Mouse (Mus musculus) forebrain, embryonic 11.5 days (tissue): Measurements from ENCODE around the gene Ppm1e. TPM values are rescaled to one million over a fixed set of nuclear protein-coding genes. Genes with fewer than 3 reads are reported as not detected.

Experiments
- ATAC-seq: fragments of 200-750 bp; cut with Nextera tagmentation; replicated peaks from 2 replicates; pipeline ENCODE4 v1.8.0; 2017; ENCODE audit warnings: moderate TSS enrichment; ENCODE audit not compliant: low FRiP score
- DNase-seq: peaks from one replicate; pipeline ENCODE4 v3.0.0-alpha.2; 2017; ENCODE audit warnings: low spot score
- H3K27ac ChIP-seq: fragments of 300-500 bp; sonication (generic); 2 replicates; pipeline ENCODE4 v1.5.1; 2014; ENCODE audit warnings: low read depth, low read length
- H3K27me3 ChIP-seq: fragments of 300-500 bp; sonication (generic); 2 replicates; pipeline ENCODE4 v1.6.1; 2014; ENCODE audit warnings: mild to moderate bottlenecking, low read length, mixed read lengths; ENCODE audit not compliant: control insufficient read depth, insufficient read depth
- H3K36me3 ChIP-seq: fragments of 300-500 bp; sonication (generic); 2 replicates; pipeline ENCODE4 v1.6.1; 2014; ENCODE audit warnings: mild to moderate bottlenecking, low read length, moderate library complexity, mixed read lengths; ENCODE audit not compliant: control insufficient read depth, insufficient read depth
- H3K4me1 ChIP-seq: fragments of 300-500 bp; sonication (generic); replicated peaks from 2 replicates; pipeline ENCODE4 v1.6.1; 2014; ENCODE audit warnings: low read length, mixed read lengths; ENCODE audit not compliant: control insufficient read depth, insufficient read depth
- H3K4me2 ChIP-seq: fragments of 300-500 bp; sonication (generic); 2 replicates; pipeline ENCODE4 v1.6.1; 2014; ENCODE audit warnings: low read depth, mild to moderate bottlenecking, low read length, moderate library complexity, mixed read lengths; ENCODE audit not compliant: severe bottlenecking
- H3K4me3 ChIP-seq: fragments of 300-500 bp; sonication (generic); 2 replicates; pipeline ENCODE4 v1.5.1; 2014; ENCODE audit warnings: low read depth, low read length
- H3K9ac ChIP-seq: fragments of 300-500 bp; sonication (generic); 2 replicates; pipeline ENCODE4 v1.6.1; 2014; ENCODE audit warnings: low read length
- H3K9me3 ChIP-seq: fragments of 300-500 bp; sonication (generic); 2 replicates; pipeline ENCODE4 v1.6.1; 2016; ENCODE audit warnings: low read length, mixed read lengths; ENCODE audit not compliant: control insufficient read depth
- WGBS: fragments of 180-500 bp; shearing (Covaris S2); extraction: QIAGEN DNeasy Blood & Tissue Kit; methylation state at CpG from one replicate; pipeline ENCODE4 v1.1.7; 2014; 5-methylcytosine and 5-hydroxymethylcytosine counted together
- polyA plus RNA-seq: library from polyadenylated mRNA; unstranded; fragments of >200 nt; fragmentation: Nextera tagmentation; extraction: Ambion mirVana; gene quantifications from 2 replicates; pipeline ENCODE4 v1.2.1, GENCODE M21; 2014

Ppm1e gene
- polyA plus RNA-seq, 1 experiment from 2014 or later = 13.4 TPM

DNA sequence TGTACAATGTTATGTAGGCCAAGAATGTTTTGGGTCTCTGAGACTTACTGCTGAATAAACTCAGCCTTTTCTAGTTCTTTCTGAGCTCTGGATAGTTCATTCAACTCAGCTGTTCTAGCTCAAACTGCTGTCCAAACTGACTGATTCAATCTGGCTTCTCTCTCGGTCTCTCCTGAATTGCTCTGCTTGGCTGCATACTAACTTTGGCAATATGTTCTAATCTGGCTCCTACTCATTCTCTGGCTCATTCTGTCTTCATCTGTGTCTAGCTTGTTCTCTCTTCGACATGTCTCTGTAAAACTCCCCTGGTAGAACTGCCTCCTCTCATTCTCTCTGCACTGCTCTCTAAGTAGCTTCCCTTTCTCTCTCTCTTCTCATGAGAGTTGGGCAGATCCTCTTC is 72.6 kb downstream of the Ppm1e start:
- no peak for ATAC-seq
- Histone ChIP-seq H3K36me3 (no peaks in the 10 kb centered on the region), H3K4me1 (no peaks in the 10 kb centered on the region), H3K27me3 (no peaks in the 10 kb centered on the region), H3K4me2 (no peak overlapping the region), H3K27ac (no peak overlapping the region), H3K9me3 (no peaks in the 10 kb centered on the region), H3K9ac (no peak overlapping the region), H3K4me3 (no peak overlapping the region)
- WGBS = 95% methylated on average over 2 of the region's 2 CpGs
- no peak for DNase-seq

DNA sequence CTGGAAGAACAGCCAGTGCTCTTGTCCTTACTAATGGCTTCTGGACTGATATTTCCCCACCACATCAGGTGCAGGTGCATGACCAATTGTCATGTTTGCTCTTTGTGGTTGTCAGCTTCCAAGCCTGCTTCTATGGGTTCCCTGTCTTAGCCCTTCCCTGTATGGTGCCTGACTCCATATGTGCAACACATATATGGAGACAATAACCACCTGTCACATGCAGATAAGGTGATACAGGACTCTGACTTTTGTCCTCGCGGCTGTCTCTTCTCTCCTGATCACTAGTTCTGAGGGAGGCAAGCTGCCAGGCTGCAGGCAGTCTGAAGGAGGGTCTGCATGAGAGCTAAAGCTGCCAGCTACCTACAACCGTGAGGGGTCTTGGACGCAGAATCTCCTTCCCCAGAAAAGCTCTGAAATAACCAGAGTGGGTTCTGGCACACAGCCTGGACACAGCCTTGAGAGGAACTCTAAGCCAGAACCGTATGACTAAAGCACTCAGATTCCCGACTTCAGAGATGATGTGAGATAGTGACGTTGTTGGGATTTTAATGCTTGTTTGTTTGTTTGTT is 76.8 kb downstream of the Ppm1e start:
- H3K27me3 ChIP-seq = no peaks in the 10 kb centered on the region
- no peak overlapping the region for H3K4me3 ChIP-seq
- no peak overlapping the region for H3K4me2 ChIP-seq
- H3K4me1 ChIP-seq = peaks cover 3% of the 10 kb centered on the region
- H3K27ac ChIP-seq = no peak overlapping the region
- DNase-seq (no peak), ATAC-seq (no peak)
- no peaks in the 10 kb centered on the region for H3K9me3 ChIP-seq
- H3K9ac ChIP-seq = no peak overlapping the region
- no peaks in the 10 kb centered on the region for H3K36me3 ChIP-seq
- WGBS = 84% methylated on average over 7 of the region's 7 CpGs

DNA sequence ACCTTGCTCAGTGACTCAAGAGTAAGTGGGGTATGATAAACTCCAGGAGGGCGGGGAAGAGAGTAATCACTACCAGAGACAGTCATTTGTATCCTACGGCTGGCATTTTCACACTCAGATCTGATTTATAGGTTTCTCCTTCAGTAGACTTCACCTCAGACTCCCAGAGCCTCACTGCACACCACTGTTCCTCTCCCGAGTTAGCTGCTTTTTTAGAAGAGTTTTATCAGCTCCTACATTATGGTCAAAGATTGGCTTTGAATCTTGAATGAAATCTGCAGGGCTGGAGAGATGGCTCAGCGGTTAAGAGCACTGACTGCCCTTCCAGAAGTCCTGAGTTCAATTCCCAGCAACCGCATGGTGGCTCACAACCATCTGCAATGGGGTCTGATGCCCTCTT is 79.4 kb downstream of the Ppm1e start:
- no peak overlapping the region for H3K27ac ChIP-seq
- H3K9me3 ChIP-seq = no peaks in the 10 kb centered on the region
- peaks cover 6% of the 10 kb centered on the region for H3K4me1 ChIP-seq
- no peak overlapping the region for H3K4me3 ChIP-seq
- ATAC-seq (no peak), DNase-seq (no peak)
- WGBS = 82% methylated on average over 5 of the region's 5 CpGs
- no peaks in the 10 kb centered on the region for H3K36me3 ChIP-seq
- no peaks in the 10 kb centered on the region for H3K27me3 ChIP-seq
- H3K4me2 ChIP-seq = no peak overlapping the region
- no peak overlapping the region for H3K9ac ChIP-seq

- DNase-seq = no peak
- H3K9me3 ChIP-seq = no peaks in the 10 kb centered on the region
Observed at GRCm38 (mm10) chr11:87278807-87279206, 80.0 kb downstream of the Ppm1e start.

DNA sequence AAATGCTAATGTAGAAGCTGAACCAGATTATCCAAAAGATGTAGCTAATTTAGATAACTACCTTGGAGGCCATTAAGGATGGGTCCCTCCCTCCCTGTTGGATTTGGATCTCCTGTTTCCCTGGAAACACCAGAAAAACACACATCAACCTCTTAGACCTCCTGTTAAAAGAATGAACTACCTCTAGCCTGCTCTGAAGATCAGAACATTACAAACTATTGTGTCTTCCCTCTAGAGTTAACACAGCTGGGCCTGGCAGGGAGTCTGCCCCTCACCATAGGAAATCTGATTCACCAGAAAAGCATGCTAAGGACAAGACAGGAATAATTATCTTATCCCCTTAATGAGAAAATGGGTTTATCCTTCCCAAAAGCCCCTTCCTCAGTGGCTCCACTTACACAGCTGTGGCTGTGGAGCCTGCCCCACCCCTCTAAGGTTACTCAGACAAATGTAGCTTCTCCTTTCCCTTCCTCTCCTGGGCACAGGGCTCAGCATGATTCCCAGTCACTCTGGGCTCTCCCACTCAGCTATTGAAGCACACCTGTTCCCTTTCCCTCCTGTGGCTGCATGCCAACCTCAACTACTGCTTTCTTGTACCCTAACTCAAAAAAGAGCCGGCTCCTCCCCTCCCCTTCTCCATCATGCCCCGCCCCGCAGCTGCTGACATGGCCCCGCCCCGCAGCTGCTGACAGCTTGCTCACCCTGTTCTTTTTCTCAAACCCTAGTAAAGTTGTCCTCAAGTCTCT is 82.4 kb downstream of the Ppm1e start:
- peak; percentile 42; the same call in 1 of the 2 replicates for ATAC-seq
- H3K27me3 ChIP-seq = no peaks in the 10 kb centered on the region
- no peak overlapping the region for H3K4me2 ChIP-seq
- no peak overlapping the region for H3K4me3 ChIP-seq
- 4% methylated on average over 5 of the region's 5 CpGs for WGBS
- peaks cover 6% of the 10 kb centered on the region for H3K4me1 ChIP-seq
- no peak overlapping the region for H3K9ac ChIP-seq
- DNase-seq = peak; percentile 67
- no peaks in the 10 kb centered on the region for H3K36me3 ChIP-seq
- 0 out of 2 replicates have a peak overlapping the region, but pooled peaks have one; percentile 19 for H3K27ac ChIP-seq
- H3K9me3 ChIP-seq = peaks cover 2% of the 10 kb centered on the region; the same call in 1 of the 2 replicates

More at GRCm38 (mm10) chr11:87278807-87279206, 80.0 kb downstream of the Ppm1e start:
- 84% methylated on average over 4 of the region's 4 CpGs for WGBS
- no peak for ATAC-seq
- Histone ChIP-seq H3K9ac (no peak overlapping the region), H3K4me3 (no peak overlapping the region), H3K36me3 (no peaks in the 10 kb centered on the region), H3K4me1 (peaks cover 6% of the 10 kb centered on the region), H3K27me3 (no peaks in the 10 kb centered on the region), H3K27ac (no peak overlapping the region), H3K4me2 (no peak overlapping the region)

GRCm38 (mm10) chr11:87275420-87276048 is 83.3 kb downstream of the Ppm1e start:
- no peak for ATAC-seq

DNA sequence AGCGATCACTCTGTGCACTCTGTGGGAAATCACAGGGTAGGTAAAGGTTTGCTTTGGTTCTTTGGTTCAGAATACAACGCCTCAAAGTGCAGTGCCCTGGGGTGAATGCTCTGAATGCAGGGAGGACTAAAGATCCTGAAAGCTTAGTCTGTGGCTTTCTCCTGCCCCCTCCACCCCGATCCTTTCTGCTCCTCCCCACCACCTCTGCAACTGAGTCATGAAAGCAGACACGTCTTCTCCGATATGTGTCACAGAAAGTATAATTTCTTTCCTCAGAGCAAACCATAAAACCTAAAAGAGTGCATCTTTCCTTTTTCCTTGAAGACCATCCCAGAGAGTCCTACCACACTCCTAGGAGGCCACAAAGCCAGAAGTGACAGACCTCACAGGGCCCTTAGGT is 86.1 kb downstream of the Ppm1e start:
- DNase-seq (no peak), ATAC-seq (no peak)
- Histone ChIP-seq H3K27ac (no peak overlapping the region), H3K27me3 (no peaks in the 10 kb centered on the region), H3K36me3 (no peaks in the 10 kb centered on the region), H3K9ac (no peak overlapping the region), H3K4me1 (peaks cover 3% of the 10 kb centered on the region), H3K4me3 (no peak overlapping the region), H3K9me3 (peaks cover 2% of the 10 kb centered on the region; the same call in 1 of the 2 replicates), H3K4me2 (no peak overlapping the region)
- 84% methylated on average over 5 of the region's 5 CpGs for WGBS

More at GRCm38 (mm10) chr11:87275420-87276048, 83.3 kb downstream of the Ppm1e start:
- 80% methylated on average over 7 of the region's 7 CpGs for WGBS
- Histone ChIP-seq H3K4me2 (no peak overlapping the region), H3K4me3 (no peak overlapping the region), H3K36me3 (no peaks in the 10 kb centered on the region), H3K4me1 (peaks cover 6% of the 10 kb centered on the region), H3K9ac (no peak overlapping the region), H3K27me3 (no peaks in the 10 kb centered on the region), H3K9me3 (peaks cover 2% of the 10 kb centered on the region; the same call in 1 of the 2 replicates), H3K27ac (no peak overlapping the region)
- no peak for DNase-seq

DNA sequence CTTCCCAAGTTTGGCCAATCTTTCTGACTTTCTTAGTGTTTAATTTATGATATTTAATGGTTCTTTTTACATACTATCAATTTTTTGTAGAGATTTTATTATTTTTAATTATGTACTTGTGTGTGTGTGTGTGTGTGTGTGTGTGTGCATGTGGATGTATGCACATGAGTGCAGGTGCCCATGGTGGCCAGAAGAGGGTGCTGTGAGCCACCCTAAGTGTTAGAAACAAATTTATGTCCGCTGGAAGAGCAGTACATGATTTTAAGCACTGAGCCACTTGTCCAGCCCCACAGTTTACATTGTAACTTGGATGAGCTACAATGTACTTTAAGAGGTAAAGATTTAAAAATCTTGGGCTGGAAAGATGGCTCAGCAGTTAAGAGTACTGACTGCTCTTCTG is 87.3 kb downstream of the Ppm1e start:
- Histone ChIP-seq H3K4me2 (no peak overlapping the region), H3K36me3 (no peaks in the 10 kb centered on the region), H3K4me3 (no peak overlapping the region), H3K9ac (no peak overlapping the region), H3K27me3 (no peaks in the 10 kb centered on the region), H3K9me3 (peaks cover 2% of the 10 kb centered on the region; the same call in 1 of the 2 replicates), H3K4me1 (peaks cover 1% of the 10 kb centered on the region), H3K27ac (no peak overlapping the region)
- DNase-seq = no peak
- WGBS = 97% methylated on average over 1 of the region's 1 CpGs
- ATAC-seq = no peak
